Mouse (Mus musculus): ENCODE measurements around the gene Wbp2nl. TPM values are rescaled to one million over a fixed set of nuclear protein-coding genes. Genes with fewer than 3 reads are reported as not detected.

The Wbp2nl gene
- polyA plus RNA-seq, 1 experiment from 2014 or later: not detected

Other genes starting within 250 kb of the Wbp2nl start
- not detected in 2 replicates for gene 4930407I10Rik, start 239.8 kb upstream of the Wbp2nl start, polyA plus RNA-seq (2015; fragmentation: Nextera tagmentation; extraction: Ambion mirVana)
- gene Mei1, start 229.0 kb upstream of the Wbp2nl start, polyA plus RNA-seq (2015; fragmentation: Nextera tagmentation; extraction: Ambion mirVana): 0.04 and 0.11 TPM in 2 replicates
- 27.6 and 31.1 TPM in 2 replicates for gene Ccdc134, start 171.0 kb upstream of the Wbp2nl start, polyA plus RNA-seq (2015; fragmentation: Nextera tagmentation; extraction: Ambion mirVana)
- 159 and 162 TPM in 2 replicates for gene Srebf2, start 151.8 kb upstream of the Wbp2nl start, polyA plus RNA-seq (2015; fragmentation: Nextera tagmentation; extraction: Ambion mirVana)
- 1.5 and 2.9 TPM in 2 replicates for gene Shisa8, start 86.1 kb upstream of the Wbp2nl start, polyA plus RNA-seq (2015; fragmentation: Nextera tagmentation; extraction: Ambion mirVana)
- gene Tnfrsf13c, start 74.6 kb upstream of the Wbp2nl start, polyA plus RNA-seq (2015; fragmentation: Nextera tagmentation; extraction: Ambion mirVana): 0.58 and 0.61 TPM in 2 replicates
- 57.7 and 60.9 TPM in 2 replicates for gene Cenpm, start 54.2 kb upstream of the Wbp2nl start, polyA plus RNA-seq (2015; fragmentation: Nextera tagmentation; extraction: Ambion mirVana)
- gene 1500009C09Rik, start 46.6 kb upstream of the Wbp2nl start, polyA plus RNA-seq (2015; fragmentation: Nextera tagmentation; extraction: Ambion mirVana): not detected in 2 replicates
- gene Sept3, start 24.1 kb upstream of the Wbp2nl start, polyA plus RNA-seq (2015; fragmentation: Nextera tagmentation; extraction: Ambion mirVana): 17.1 and 18.7 TPM in 2 replicates
- gene Naga, start 40.0 kb downstream of the Wbp2nl start, polyA plus RNA-seq (2015; fragmentation: Nextera tagmentation; extraction: Ambion mirVana): 64.8 and 65.9 TPM in 2 replicates
- gene Pheta2, start 40.0 kb downstream of the Wbp2nl start, polyA plus RNA-seq (2015; fragmentation: Nextera tagmentation; extraction: Ambion mirVana): 23.8 and 24.9 TPM in 2 replicates
- gene Smdt1, start 40.0 kb downstream of the Wbp2nl start, polyA plus RNA-seq (2015; fragmentation: Nextera tagmentation; extraction: Ambion mirVana): 264 and 279 TPM in 2 replicates
- 314 and 320 TPM in 2 replicates for gene Ndufa6, start 55.4 kb downstream of the Wbp2nl start, polyA plus RNA-seq (2015; fragmentation: Nextera tagmentation; extraction: Ambion mirVana)
- gene Cyp2d22, start 81.3 kb downstream of the Wbp2nl start, polyA plus RNA-seq (2015; fragmentation: Nextera tagmentation; extraction: Ambion mirVana): 12.2 and 12.3 TPM in 2 replicates
- not detected in 2 replicates for gene Cyp2d11, start 95.1 kb downstream of the Wbp2nl start, polyA plus RNA-seq (2015; fragmentation: Nextera tagmentation; extraction: Ambion mirVana)
- gene Cyp2d10, start 108.2 kb downstream of the Wbp2nl start, polyA plus RNA-seq (2015; fragmentation: Nextera tagmentation; extraction: Ambion mirVana): not detected in 2 replicates
- gene Cyp2d9, start 134.5 kb downstream of the Wbp2nl start, polyA plus RNA-seq (2015; fragmentation: Nextera tagmentation; extraction: Ambion mirVana): not detected in 2 replicates